Mouse (Mus musculus): Measurements from ENCODE around the gene Cysrt1. TPM values are rescaled to one million over a fixed set of nuclear protein-coding genes. Genes with fewer than 3 reads are reported as not detected.

Cysrt1 gene
- polyA plus RNA-seq, 1 experiment from 2014 or later: not detected

GRCm38 (mm10) chr2:25207593-25207992 lies 34.7 kb downstream of the Cysrt1 start:
- H3K9me3 ChIP-seq (ENCODE audit: control insufficient read depth, low read length): no peaks in the 10 kb centered on the region
- H3K4me3 ChIP-seq (ENCODE audit: low read length): no peak overlapping the region
- no peak overlapping the region for H3K27ac ChIP-seq (ENCODE audit: low read length)
- H3K36me3 ChIP-seq (ENCODE audit: control insufficient read depth, insufficient read depth, low read length): peaks cover 31% of the 10 kb centered on the region
- no peaks in the 10 kb centered on the region for H3K27me3 ChIP-seq (ENCODE audit: control insufficient read depth, insufficient read depth, low read depth, low read length)
- no peak overlapping the region for H3K9ac ChIP-seq (ENCODE audit: low read length)
- H3K4me1 ChIP-seq (replicated peaks; ENCODE audit: control insufficient read depth, insufficient read depth, low read length): peaks cover 11% of the 10 kb centered on the region
- 96% methylated on average over 1 of the region's 1 CpGs for WGBS
- no peak overlapping the region for H3K4me2 ChIP-seq (ENCODE audit: low read depth, low read length)
- ATAC-seq (ENCODE audit: low read depth): no peak

GRCm38 (mm10) chr2:25203631-25204214 lies 38.5 kb downstream of the Cysrt1 start:
- WGBS: 60% methylated on average over 4 of the region's 4 CpGs
- no peak for ATAC-seq (ENCODE audit: low read depth)
- Histone ChIP-seq H3K36me3 (ENCODE audit: control insufficient read depth, insufficient read depth, low read length) (peaks cover 52% of the 10 kb centered on the region), H3K4me2 (ENCODE audit: low read depth, low read length) (no peak overlapping the region), H3K4me1 (replicated peaks; ENCODE audit: control insufficient read depth, insufficient read depth, low read length) (no peaks in the 10 kb centered on the region; the same call in 1 of the 2 replicates), H3K27ac (ENCODE audit: low read length) (no peak overlapping the region), H3K9ac (ENCODE audit: low read length) (no peak overlapping the region), H3K9me3 (ENCODE audit: control insufficient read depth, low read length) (no peaks in the 10 kb centered on the region), H3K4me3 (ENCODE audit: low read length) (no peak overlapping the region), H3K27me3 (ENCODE audit: control insufficient read depth, insufficient read depth, low read depth, low read length) (no peaks in the 10 kb centered on the region)

- no peak overlapping the region for H3K4me3 ChIP-seq (ENCODE audit: low read length)
- no peak overlapping the region for H3K4me2 ChIP-seq (ENCODE audit: low read depth, low read length)
- ATAC-seq (ENCODE audit: low read depth): no peak
- 82% methylated on average over 2 of the region's 2 CpGs for WGBS
- H3K9ac ChIP-seq (ENCODE audit: low read length): no peak overlapping the region
- H3K36me3 ChIP-seq (ENCODE audit: control insufficient read depth, insufficient read depth, low read length): peaks cover 43% of the 10 kb centered on the region
- no peak overlapping the region for H3K27ac ChIP-seq (ENCODE audit: low read length)
- no peaks in the 10 kb centered on the region for H3K27me3 ChIP-seq (ENCODE audit: control insufficient read depth, insufficient read depth, low read depth, low read length)
- no peaks in the 10 kb centered on the region for H3K9me3 ChIP-seq (ENCODE audit: control insufficient read depth, low read length)
- peaks cover 4% of the 10 kb centered on the region for H3K4me1 ChIP-seq (replicated peaks; ENCODE audit: control insufficient read depth, insufficient read depth, low read length)
Measured at GRCm38 (mm10) chr2:25200631-25201030, 41.6 kb downstream of the Cysrt1 start.

- ATAC-seq (ENCODE audit: low read depth): no peak
- Histone ChIP-seq H3K27me3 (ENCODE audit: control insufficient read depth, insufficient read depth, low read depth, low read length) (peaks cover 4% of the 10 kb centered on the region; the same call in 1 of the 2 replicates), H3K9ac (ENCODE audit: low read length) (peak overlapping the region; percentile 18; the same call in 1 of the 2 replicates), H3K4me3 (ENCODE audit: low read length) (no peak overlapping the region), H3K36me3 (ENCODE audit: control insufficient read depth, insufficient read depth, low read length) (peaks cover 27% of the 10 kb centered on the region), H3K27ac (ENCODE audit: low read length) (peak overlapping the region; percentile 87; the same call in 1 of the 2 replicates), H3K4me2 (ENCODE audit: low read depth, low read length) (no peak overlapping the region), H3K9me3 (ENCODE audit: control insufficient read depth, low read length) (no peaks in the 10 kb centered on the region), H3K4me1 (replicated peaks; ENCODE audit: control insufficient read depth, insufficient read depth, low read length) (peaks cover 22% of the 10 kb centered on the region)
Measured at GRCm38 (mm10) chr2:25197946-25198345, 44.3 kb downstream of the Cysrt1 start.

- Histone ChIP-seq H3K4me1 (replicated peaks; ENCODE audit: control insufficient read depth, insufficient read depth, low read length) (peaks cover 22% of the 10 kb centered on the region), H3K27me3 (ENCODE audit: control insufficient read depth, insufficient read depth, low read depth, low read length) (peaks cover 4% of the 10 kb centered on the region; the same call in 1 of the 2 replicates)
- WGBS: 18% methylated on average over 2 of the region's 2 CpGs
Measured at GRCm38 (mm10) chr2:25197191-25197590, 45.1 kb downstream of the Cysrt1 start.

GRCm38 (mm10) chr2:25196172-25196954 lies 45.9 kb downstream of the Cysrt1 start, which contains the start of gene Tor4a:
Gene Tor4a (minus strand): TSS chr2:25196886.
- ATAC-seq (ENCODE audit: low read depth): peak; percentile 79
- peak within 1 kb of the TSS; percentile 64 for H3K9ac ChIP-seq (ENCODE audit: low read length)

More at GRCm38 (mm10) chr2:25197191-25197590, 45.1 kb downstream of the Cysrt1 start:
- Histone ChIP-seq H3K9ac (ENCODE audit: low read length) (no peak overlapping the region), H3K4me3 (ENCODE audit: low read length) (no peak overlapping the region; the same call in 1 of the 2 replicates), H3K36me3 (ENCODE audit: control insufficient read depth, insufficient read depth, low read length) (peaks cover 19% of the 10 kb centered on the region), H3K27ac (ENCODE audit: low read length) (peak overlapping the region; percentile 87), H3K9me3 (ENCODE audit: control insufficient read depth, low read length) (no peaks in the 10 kb centered on the region), H3K4me2 (ENCODE audit: low read depth, low read length) (peak overlapping the region; percentile 65)
- no peak for ATAC-seq (ENCODE audit: low read depth)

GRCm38 (mm10) chr2:25195211-25196156 lies 46.8 kb downstream of the Cysrt1 start:
- H3K4me1 ChIP-seq (replicated peaks; ENCODE audit: control insufficient read depth, insufficient read depth, low read length): peaks cover 22% of the 10 kb centered on the region
- peak; percentile 41 for ATAC-seq (ENCODE audit: low read depth)

More at GRCm38 (mm10) chr2:25196172-25196954, 45.9 kb downstream of the Cysrt1 start, which contains the start of gene Tor4a:
- peak within 1 kb of the TSS; percentile 87 for H3K27ac ChIP-seq (ENCODE audit: low read length)
- peak within 1 kb of the TSS; percentile 47 for H3K4me3 ChIP-seq (ENCODE audit: low read length)
- peaks cover 4% of the 10 kb centered on the region; the same call in 1 of the 2 replicates for H3K27me3 ChIP-seq (ENCODE audit: control insufficient read depth, insufficient read depth, low read depth, low read length)
- 10% methylated on average over 8 of the region's 8 CpGs for WGBS
- peak within 1 kb of the TSS; percentile 65 for H3K4me2 ChIP-seq (ENCODE audit: low read depth, low read length)
- H3K4me1 ChIP-seq (replicated peaks; ENCODE audit: control insufficient read depth, insufficient read depth, low read length): peaks cover 22% of the 10 kb centered on the region
- no peaks in the 10 kb centered on the region for H3K9me3 ChIP-seq (ENCODE audit: control insufficient read depth, low read length)
- H3K36me3 ChIP-seq (ENCODE audit: control insufficient read depth, insufficient read depth, low read length): peaks cover 18% of the 10 kb centered on the region

GRCm38 (mm10) chr2:25194486-25195171 lies 47.6 kb downstream of the Cysrt1 start:
- Histone ChIP-seq H3K27ac (ENCODE audit: low read length) (peak overlapping the region; percentile 87; the same call in 1 of the 2 replicates), H3K9me3 (ENCODE audit: control insufficient read depth, low read length) (no peaks in the 10 kb centered on the region), H3K36me3 (ENCODE audit: control insufficient read depth, insufficient read depth, low read length) (peaks cover 4% of the 10 kb centered on the region), H3K9ac (ENCODE audit: low read length) (peak overlapping the region; percentile 10; the same call in 1 of the 2 replicates), H3K4me3 (ENCODE audit: low read length) (peak overlapping the region; percentile 47), H3K4me2 (ENCODE audit: low read depth, low read length) (peak overlapping the region; percentile 65), H3K4me1 (replicated peaks; ENCODE audit: control insufficient read depth, insufficient read depth, low read length) (peaks cover 22% of the 10 kb centered on the region), H3K27me3 (ENCODE audit: control insufficient read depth, insufficient read depth, low read depth, low read length) (peaks cover 4% of the 10 kb centered on the region; the same call in 1 of the 2 replicates)
- ATAC-seq (ENCODE audit: low read depth): no peak
- 76% methylated on average over 17 of the region's 17 CpGs for WGBS

More at GRCm38 (mm10) chr2:25195211-25196156, 46.8 kb downstream of the Cysrt1 start:
- peaks cover 11% of the 10 kb centered on the region for H3K36me3 ChIP-seq (ENCODE audit: control insufficient read depth, insufficient read depth, low read length)
- peak overlapping the region; percentile 64 for H3K9ac ChIP-seq (ENCODE audit: low read length)
- H3K27ac ChIP-seq (ENCODE audit: low read length): peak overlapping the region; percentile 87
- H3K9me3 ChIP-seq (ENCODE audit: control insufficient read depth, low read length): no peaks in the 10 kb centered on the region
- peaks cover 4% of the 10 kb centered on the region; the same call in 1 of the 2 replicates for H3K27me3 ChIP-seq (ENCODE audit: control insufficient read depth, insufficient read depth, low read depth, low read length)
- peak overlapping the region; percentile 65 for H3K4me2 ChIP-seq (ENCODE audit: low read depth, low read length)
- 15% methylated on average over 55 of the region's 55 CpGs for WGBS
- peak overlapping the region; percentile 47 for H3K4me3 ChIP-seq (ENCODE audit: low read length)
